Mouse (Mus musculus) erythroblast, embryonic 14.5 days (primary cell): ENCODE measurements around the gene Tefm.

Source experiments
- GATA1 ChIP-seq: IDR thresholded peaks from 2 replicates; pipeline ENCODE4 v1.6.1; 2012; ENCODE audit warnings: low read length, inconsistent platforms, mixed read lengths
- TAL1 ChIP-seq: IDR thresholded peaks from 3 replicates; pipeline ENCODE4 v1.6.1; 2012; ENCODE audit warnings: low read length, inconsistent platforms, mixed read lengths

DNA sequence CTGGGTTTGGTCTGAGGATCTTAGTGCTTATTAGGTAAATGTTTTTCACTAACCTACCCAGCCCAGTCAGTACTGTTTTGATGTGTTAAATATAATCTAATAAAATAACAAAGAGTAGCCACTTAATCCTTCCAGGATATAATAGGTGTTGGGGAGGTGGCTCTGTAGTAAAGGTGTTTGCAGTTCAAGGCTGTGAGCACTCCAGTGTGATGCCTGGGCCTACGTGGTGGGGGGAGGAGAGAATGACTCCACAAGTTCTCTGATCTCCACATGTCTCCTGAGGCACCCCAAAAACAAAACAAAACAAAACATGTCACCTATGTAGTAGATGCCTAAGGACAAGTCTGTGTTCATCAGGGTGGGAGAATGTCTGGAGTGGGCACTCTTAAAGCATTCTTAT lies 9.9 kb downstream of the Tefm start:
- TF ChIP-seq GATA1 (no peak), TAL1 (no peak)
